In genomic region chr3:79069891-79070290, GRCm38 (mm10) we compare ENCODE assay signal across 24 mouse cellular contexts.
A peak's percentile ranks its signal among the peaks of the same experiment; 100 is the strongest.
DNase-seq lines count a peak whose midpoint lies in the region; ATAC-seq and TF ChIP-seq lines count a peak whose summit lies in the region.
"Had no signal": no experiment of that assay in that cellular context is flagged by ENCODE, and none has a peak within 500 bp of the region (broad histone marks: within the 10 kb centered on the region; RNA-seq: fewer than 3 reads in every experiment).

No protein-coding gene starts in this region.

- H3K9ac ChIP-seq in midbrain, embryonic 13.5 days (replicated peaks) = no peak overlapping the region
- H3K9ac ChIP-seq: heart, embryonic 15.5 days; limb, embryonic 15.5 days; liver, embryonic 14.5 days; lung, embryonic 15.5 days had no signal

- no peaks in the 10 kb centered on the region for H3K27me3 ChIP-seq in midbrain, embryonic 13.5 days
- H3K27me3 ChIP-seq: heart, embryonic 15.5 days; limb, embryonic 15.5 days; lung, embryonic 15.5 days had no signal

- TF ChIP-seq CTCF in cortical plate, adult 2 months (IDR thresholded peaks at IDR 0.05; ENCODE audit: extremely low read depth, insufficient read depth, low read length) = no peak

- no peak for ATAC-seq in midbrain, embryonic 13.5 days
- ATAC-seq: CD4-positive, CD25-positive, alpha-beta regulatory T cell, adult 4 months; forebrain, embryonic 16.5 days; hindbrain, embryonic 16.5 days; intestine, embryonic 16.5 days had no signal

- H3K27ac ChIP-seq in cortical plate, adult 2 months (ENCODE audit: insufficient read depth, low read length) = peak overlapping the region; percentile 4; the same call in 1 of the 2 replicates
- no peak overlapping the region for H3K27ac ChIP-seq in midbrain, embryonic 13.5 days
- H3K27ac ChIP-seq: forebrain, embryonic 10.5 days; heart, embryonic 15.5 days; limb, embryonic 15.5 days; liver, embryonic 14.5 days; lung, embryonic 15.5 days; macrophage; stomach, postnatal 0 days had no signal

- 91% methylated on average over 10 of the region's 10 CpGs for WGBS in midbrain, embryonic 13.5 days

- H3K4me1 ChIP-seq in cortical plate, adult 2 months (ENCODE audit: control insufficient read depth, insufficient read depth, low read length) = peaks cover 2% of the 10 kb centered on the region; the same call in 1 of the 2 replicates
- no peaks in the 10 kb centered on the region for H3K4me1 ChIP-seq in midbrain, embryonic 13.5 days (replicated peaks)
- H3K4me1 ChIP-seq: forebrain, embryonic 10.5 days; limb, embryonic 15.5 days; lung, embryonic 15.5 days had no signal

- TF ChIP-seq POLR2A in cortical plate, adult 2 months (IDR thresholded peaks at IDR 0.05; ENCODE audit: extremely low read depth, insufficient read depth, low read length) = no peak

- DNase-seq in heart, adult 11 months = peak; percentile 74
- DNase-seq in heart, adult 18-20 months = no peak
- peak; percentile 46 for DNase-seq in cerebellum, adult 11 months
- DNase-seq in cerebellum, adult 9-10 months = peak; percentile 82
- DNase-seq in spleen, adult 12 weeks (ENCODE audit: low spot score) = no peak
- DNase-seq: adrenal gland, postnatal 25 days; gastrocnemius, postnatal 36 days; heart, postnatal 36 days; kidney, postnatal 25 days; left cerebral cortex, postnatal 4 days; thymus, adult 2 months had no signal

- H3K9me3 ChIP-seq in midbrain, embryonic 13.5 days = no peaks in the 10 kb centered on the region
- H3K9me3 ChIP-seq: forebrain, embryonic 10.5 days; heart, embryonic 15.5 days; limb, embryonic 15.5 days; lung, embryonic 15.5 days had no signal

- no peak overlapping the region for H3K4me3 ChIP-seq in cortical plate, adult 2 months (ENCODE audit: insufficient read depth, low read length)
- H3K4me3 ChIP-seq in midbrain, embryonic 13.5 days (replicated peaks) = no peak overlapping the region
- H3K4me3 ChIP-seq: forebrain, embryonic 10.5 days; heart, embryonic 15.5 days; limb, embryonic 15.5 days; lung, embryonic 15.5 days had no signal

- no peak overlapping the region for H3K4me2 ChIP-seq in midbrain, embryonic 13.5 days (replicated peaks)
- H3K4me2 ChIP-seq: heart, embryonic 15.5 days; limb, embryonic 15.5 days; lung, embryonic 15.5 days had no signal

- peaks cover 56% of the 10 kb centered on the region for H3K36me3 ChIP-seq in midbrain, embryonic 13.5 days

Comparison
In these comparisons a context has a peak if more than half of its experiments do, and no peak if none do; other contexts are left out.
1. DNase-seq: peak in heart, adult 11 months (single experiment), cerebellum, adult 11 months (single experiment) and cerebellum, adult 9-10 months (single experiment); none in heart, adult 18-20 months (0 of 2) and spleen, adult 12 weeks (single experiment).